Mouse (Mus musculus) G1E (cell line): Measurements from ENCODE around the gene Abhd12b.

ENCODE experiments used
- CTCF ChIP-seq: IDR thresholded peaks from 2 replicates; pipeline ENCODE4 v1.5.1; 2012; ENCODE audit warnings: low read depth, low read length, inconsistent platforms, mixed read lengths
- GATA1 ChIP-seq: IDR thresholded peaks from 2 replicates; pipeline ENCODE4 v1.6.1; 2012; ENCODE audit warnings: borderline replicate concordance, low read length, inconsistent platforms, mixed read lengths
- POLR2AphosphoS5 ChIP-seq: IDR thresholded peaks from 2 replicates; pipeline ENCODE4 v1.6.1; 2012; ENCODE audit warnings: low read depth, low read length, inconsistent platforms; ENCODE audit not compliant: insufficient replicate concordance
- TAL1 ChIP-seq: conservative IDR thresholded peaks from 2 replicates; pipeline ENCODE4 v1.6.1; 2012; ENCODE audit warnings: low read depth, low read length, inconsistent platforms, mixed read lengths

GRCm38 (mm10) chr12:70129105-70129504, 24.8 kb upstream of the Abhd12b start:
- no peak for TF ChIP-seq CTCF
- TF ChIP-seq POLR2AphosphoS5: no peak
- TF ChIP-seq GATA1: no peak
- TF ChIP-seq TAL1: no peak
